Mouse (Mus musculus): ENCODE data around the gene Lins1. TPM values are rescaled to one million over a fixed set of nuclear protein-coding genes. Genes with fewer than 3 reads are reported as not detected.

The Lins1 gene
- polyA plus RNA-seq, 1 experiment from 2014 or later, result 16.1 TPM

Other genes starting within 250 kb of the Lins1 start
- 9.3 and 11.0 TPM in 2 replicates for gene Asb7, start 293 bp upstream of the Lins1 start, polyA plus RNA-seq (2015; fragmentation: Nextera tagmentation; extraction: Ambion mirVana)
- gene Cers3, start 53.6 kb downstream of the Lins1 start, polyA plus RNA-seq (2015; fragmentation: Nextera tagmentation; extraction: Ambion mirVana), result 19.4 and 27.8 TPM in 2 replicates
- gene Adamts17, start 149.8 kb downstream of the Lins1 start, polyA plus RNA-seq (2015; fragmentation: Nextera tagmentation; extraction: Ambion mirVana), result 5.3 and 5.9 TPM in 2 replicates